Mouse (Mus musculus) myocyte (in vitro differentiated cells): Measurements from ENCODE around the gene Tac4. TPM values are rescaled to one million over a fixed set of nuclear protein-coding genes. Genes with fewer than 3 reads are reported as not detected.
A peak's percentile ranks its signal among the peaks of the same experiment; 100 is the strongest.

ENCODE experiments used
- H3K27me3 ChIP-seq: one replicate; pipeline ENCODE4 v1.6.1; 2011; ENCODE audit not compliant: control insufficient read depth, insufficient read depth, insufficient read length
- H3K36me3 ChIP-seq: one replicate; pipeline ENCODE4 v1.6.1; 2011; ENCODE audit not compliant: control insufficient read depth, insufficient read depth
- H3K4me2 ChIP-seq: one replicate; pipeline ENCODE4 v1.6.1; 2011; ENCODE audit warnings: low read depth, control low read depth
- H3K4me3 ChIP-seq: one replicate; pipeline ENCODE4 v1.5.1; 2011; ENCODE audit warnings: mild to moderate bottlenecking, control low read depth, moderate library complexity
- H3K79me2 ChIP-seq: one replicate; pipeline ENCODE4 v1.6.1; 2011; ENCODE audit not compliant: control insufficient read depth, insufficient read depth
- H3ac ChIP-seq: one replicate; pipeline ENCODE4 v1.6.1; 2011; ENCODE audit not compliant: control insufficient read depth, insufficient read length
- CEBPB ChIP-seq: IDR thresholded peaks from 2 replicates; pipeline ENCODE4 v1.6.1; 2011; ENCODE audit warnings: mild to moderate bottlenecking, moderate library complexity; ENCODE audit not compliant: poor library complexity, insufficient read depth, severe bottlenecking
- E2F4 ChIP-seq: IDR thresholded peaks from one replicate; pipeline ENCODE4 v1.6.1; 2011; ENCODE audit warnings: mild to moderate bottlenecking, control low read depth, moderate library complexity; ENCODE audit not compliant: insufficient read depth
- MAX ChIP-seq: IDR thresholded peaks from one replicate; pipeline ENCODE4 v1.6.1; 2011; ENCODE audit warnings: low read depth, mild to moderate bottlenecking, control low read depth
- MYOD1 ChIP-seq, 3 experiments: IDR thresholded peaks; one replicate each; pipeline ENCODE4 v1.6.1; 2011; ENCODE audit warnings: control low read depth in 2 of 3, low read depth in 2 of 3, mild to moderate bottlenecking in 2 of 3, moderate library complexity in 1 of 3; ENCODE audit not compliant: insufficient read length in 2 of 3, control insufficient read depth in 1 of 3
- MYOG ChIP-seq, 3 experiments: IDR thresholded peaks; one replicate each; pipeline ENCODE4 v1.6.1; 2011; ENCODE audit warnings: control low read depth in 2 of 3, low read depth in 2 of 3, mild to moderate bottlenecking in 2 of 3; ENCODE audit not compliant: insufficient read length in 2 of 3, control insufficient read depth in 1 of 3, insufficient read depth in 1 of 3
- POLR2A ChIP-seq: IDR thresholded peaks from one replicate; pipeline ENCODE4 v1.6.1; 2011; ENCODE audit warnings: low read depth, mild to moderate bottlenecking, control low read depth, moderate library complexity; ENCODE audit not compliant: insufficient read length
- POLR2AphosphoS2 ChIP-seq: IDR thresholded peaks from one replicate; pipeline ENCODE4 v1.6.1; 2011; ENCODE audit warnings: low read depth, control low read depth; ENCODE audit not compliant: insufficient read length
- REST ChIP-seq: IDR thresholded peaks from one replicate; pipeline ENCODE4 v1.6.1; 2011; ENCODE audit warnings: mild to moderate bottlenecking, control low read depth, moderate library complexity; ENCODE audit not compliant: insufficient read depth, insufficient read length
- SRF ChIP-seq: IDR thresholded peaks from one replicate; pipeline ENCODE4 v1.6.1; 2011; ENCODE audit warnings: low read depth; ENCODE audit not compliant: control insufficient read depth, insufficient read length
- TCF12 ChIP-seq: IDR thresholded peaks from one replicate; pipeline ENCODE4 v1.6.1; 2011; ENCODE audit warnings: mild to moderate bottlenecking, control low read depth; ENCODE audit not compliant: poor library complexity, insufficient read depth, severe bottlenecking
- TCF3 ChIP-seq: IDR thresholded peaks from one replicate; pipeline ENCODE4 v1.6.1; 2011; ENCODE audit warnings: low read depth, control low read depth; ENCODE audit not compliant: insufficient read length
- USF1 ChIP-seq: IDR thresholded peaks from one replicate; pipeline ENCODE4 v1.6.1; 2011; ENCODE audit warnings: low read depth, mild to moderate bottlenecking, control low read depth, moderate library complexity
- polyA plus RNA-seq: library from polyadenylated mRNA; unstranded; fragments of >200 nt; fragmentation: generic; extraction: Trizol; gene quantifications from one replicate; pipeline ENCODE4 v1.2.1, GENCODE M21; 2012; ENCODE audit warnings: missing spikeins

Gene Tac4
- polyA plus RNA-seq, 1 experiment: 8.3 TPM

GRCm38 (mm10) chr11:95247065-95247464 lies 14.3 kb upstream of the Tac4 start:
- Histone ChIP-seq H3K4me3 (no peak overlapping the region), H3ac (no peak overlapping the region), H3K36me3 (no peaks in the 10 kb centered on the region), H3K79me2 (no peaks in the 10 kb centered on the region), H3K27me3 (no peaks in the 10 kb centered on the region), H3K4me2 (no peak overlapping the region)
- TF ChIP-seq MAX (no peak), USF1 (no peak), TCF3 (no peak), SRF (no peak), MYOG (IDR thresholded peaks at IDR 0.05; ENCODE audit: control insufficient read depth in 1 of 3, insufficient read depth in 1 of 3, insufficient read length in 2 of 3, low read depth in 2 of 3) (no peak), TCF12 (no peak), POLR2AphosphoS2 (no peak), REST (no peak), MYOD1 (IDR thresholded peaks at IDR 0.05; ENCODE audit: control insufficient read depth in 1 of 3, insufficient read length in 2 of 3, low read depth in 2 of 3) (no peak), CEBPB (no peak), POLR2A (no peak), E2F4 (no peak)

GRCm38 (mm10) chr11:95250110-95250509 lies 11.2 kb upstream of the Tac4 start:
- Histone ChIP-seq H3K79me2 (no peaks in the 10 kb centered on the region), H3K4me3 (no peak overlapping the region), H3K27me3 (no peaks in the 10 kb centered on the region), H3K36me3 (no peaks in the 10 kb centered on the region), H3ac (no peak overlapping the region), H3K4me2 (peak overlapping the region; percentile 64)
- peak in 1 of 3 experiments; percentile 51 for TF ChIP-seq MYOD1 (IDR thresholded peaks at IDR 0.05; ENCODE audit: control insufficient read depth in 1 of 3, insufficient read length in 2 of 3, low read depth in 2 of 3)
- peak in 1 of 3 experiments; percentile 44 for TF ChIP-seq MYOG (IDR thresholded peaks at IDR 0.05; ENCODE audit: control insufficient read depth in 1 of 3, insufficient read depth in 1 of 3, insufficient read length in 2 of 3, low read depth in 2 of 3)
- no peak for TF ChIP-seq POLR2A

DNA sequence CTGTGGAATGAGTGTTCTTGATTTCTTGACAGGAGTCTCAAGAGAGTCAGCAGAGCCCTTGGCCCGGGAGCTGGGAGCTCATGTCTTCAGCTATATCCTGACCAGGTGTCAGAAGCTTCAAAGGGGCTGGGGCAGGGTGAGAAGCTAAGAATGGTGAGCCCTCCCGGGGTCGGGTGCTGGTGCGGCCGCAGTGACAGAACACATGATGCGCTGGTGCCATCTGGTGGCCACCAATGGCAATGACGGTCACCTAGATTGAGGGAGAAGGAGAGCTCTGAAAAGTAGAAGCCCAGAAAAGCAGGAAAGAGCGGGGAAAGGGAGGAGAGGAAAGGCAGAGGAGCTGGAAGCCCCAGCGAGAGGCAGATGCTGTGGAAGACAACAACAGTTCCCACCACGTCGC lies 10.0 kb upstream of the Tac4 start:
- TF ChIP-seq POLR2A (no peak), TCF12 (no peak), MYOG (IDR thresholded peaks at IDR 0.05; ENCODE audit: control insufficient read depth in 1 of 3, insufficient read depth in 1 of 3, insufficient read length in 2 of 3, low read depth in 2 of 3) (no peak), SRF (no peak), MYOD1 (IDR thresholded peaks at IDR 0.05; ENCODE audit: control insufficient read depth in 1 of 3, insufficient read length in 2 of 3, low read depth in 2 of 3) (no peak), USF1 (no peak), REST (no peak), TCF3 (no peak), POLR2AphosphoS2 (no peak), E2F4 (no peak), MAX (no peak), CEBPB (no peak)
- no peak overlapping the region for H3K4me3 ChIP-seq

GRCm38 (mm10) chr11:95252104-95252503 lies 9.2 kb upstream of the Tac4 start:
- no peaks in the 10 kb centered on the region for H3K27me3 ChIP-seq
- H3K4me2 ChIP-seq: peak overlapping the region; percentile 30
- TF ChIP-seq SRF (no peak), POLR2AphosphoS2 (no peak), REST (no peak), MYOG (IDR thresholded peaks at IDR 0.05; ENCODE audit: control insufficient read depth in 1 of 3, insufficient read depth in 1 of 3, insufficient read length in 2 of 3, low read depth in 2 of 3) (no peak), USF1 (peak; percentile 15), CEBPB (no peak), POLR2A (no peak)
- no peak overlapping the region for H3ac ChIP-seq
- H3K4me3 ChIP-seq: no peak overlapping the region
- H3K79me2 ChIP-seq: no peaks in the 10 kb centered on the region
- no peaks in the 10 kb centered on the region for H3K36me3 ChIP-seq

More for the DNA sequence above, 10.0 kb upstream of the Tac4 start:
- H3K36me3 ChIP-seq: no peaks in the 10 kb centered on the region
- no peaks in the 10 kb centered on the region for H3K79me2 ChIP-seq
- peak overlapping the region; percentile 40 for H3K4me2 ChIP-seq
- H3K27me3 ChIP-seq: no peaks in the 10 kb centered on the region
- no peak overlapping the region for H3ac ChIP-seq

DNA sequence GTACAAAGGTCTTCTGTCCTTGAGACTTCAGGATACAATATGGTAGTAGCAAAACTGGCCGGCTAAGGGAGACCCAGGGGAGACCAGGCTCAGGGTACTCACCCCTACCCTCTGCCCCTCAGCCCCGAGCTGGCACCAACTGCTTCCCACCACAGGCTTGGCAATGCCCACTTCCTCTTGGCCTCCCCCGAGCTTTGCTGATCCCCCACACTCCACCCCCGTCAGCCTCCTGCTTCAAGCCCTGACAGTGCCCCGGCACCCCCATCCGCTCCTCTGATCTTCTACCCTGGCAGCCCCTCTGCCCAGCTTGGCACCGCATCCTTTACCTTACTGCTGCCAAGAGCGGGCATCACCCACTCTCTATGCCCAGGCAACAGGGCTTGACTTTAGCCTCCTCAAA lies 7.2 kb upstream of the Tac4 start:
- H3K27me3 ChIP-seq: no peaks in the 10 kb centered on the region
- TF ChIP-seq REST (no peak), POLR2A (no peak), E2F4 (no peak), SRF (no peak), MYOD1 (IDR thresholded peaks at IDR 0.05; ENCODE audit: control insufficient read depth in 1 of 3, insufficient read length in 2 of 3, low read depth in 2 of 3) (no peak), MYOG (IDR thresholded peaks at IDR 0.05; ENCODE audit: control insufficient read depth in 1 of 3, insufficient read depth in 1 of 3, insufficient read length in 2 of 3, low read depth in 2 of 3) (no peak), USF1 (no peak), TCF3 (no peak), CEBPB (no peak), MAX (no peak), TCF12 (no peak), POLR2AphosphoS2 (no peak)
- no peaks in the 10 kb centered on the region for H3K79me2 ChIP-seq

More for the DNA sequence above, 7.2 kb upstream of the Tac4 start:
- no peak overlapping the region for H3K4me3 ChIP-seq
- no peak overlapping the region for H3K4me2 ChIP-seq
- no peaks in the 10 kb centered on the region for H3K36me3 ChIP-seq
- H3ac ChIP-seq: no peak overlapping the region
